Mouse (Mus musculus): ENCODE measurements around the gene Hfe2. TPM values are rescaled to one million over a fixed set of nuclear protein-coding genes. Genes with fewer than 3 reads are reported as not detected.

The Hfe2 gene
- polyA plus RNA-seq, 2 experiments: 3.8 to 4.3 TPM

DNA sequence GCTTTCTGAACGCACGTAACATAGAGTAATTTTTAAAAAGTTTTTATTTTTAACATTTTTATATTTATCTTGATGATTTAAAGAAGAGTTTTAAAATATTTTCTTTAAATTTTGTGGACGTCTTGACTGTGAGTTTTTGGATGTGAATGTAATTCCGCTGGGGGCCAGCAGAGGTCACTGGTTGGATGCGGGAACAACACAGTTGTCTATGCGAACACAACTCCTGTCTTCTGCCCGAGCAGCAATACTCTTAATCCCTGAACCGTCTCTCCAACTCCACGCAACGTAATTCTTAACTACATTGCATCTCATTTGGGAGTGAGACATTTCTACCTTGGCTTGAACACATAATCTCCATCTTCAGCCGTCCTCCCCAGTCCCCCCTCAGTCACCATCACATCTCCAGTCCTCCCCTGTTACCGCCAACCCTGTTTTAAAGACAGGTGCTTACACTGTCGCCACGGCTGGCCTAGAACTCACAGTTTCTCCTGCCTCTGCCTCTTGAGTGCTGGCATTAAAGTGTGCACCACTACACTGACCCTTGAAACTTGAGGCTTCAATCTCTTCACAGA, 22.5 kb downstream of the Hfe2 start:
- Histone ChIP-seq H3K4me2 (ENCODE audit: low read depth) (peak overlapping the region; percentile 31; the same call in 1 of the 2 replicates), H3K27me3 (ENCODE audit: control insufficient read depth, insufficient read depth, low read length) (no peaks in the 10 kb centered on the region; the same call in 1 of the 2 replicates), H3K36me3 (replicated peaks; ENCODE audit: control insufficient read depth, insufficient read depth, low read depth) (no peaks in the 10 kb centered on the region), H3K27ac (no peak overlapping the region), H3K4me3 (ENCODE audit: insufficient read depth in 1 of 2, low read depth in 2 of 2, low read length in 2 of 2) (no peak overlapping the region), H3K9me3 (ENCODE audit: control insufficient read depth, low read length) (no peaks in the 10 kb centered on the region), H3K4me1 (replicated peaks; ENCODE audit: control insufficient read depth in 2 of 2, insufficient read depth in 2 of 2, low read length in 1 of 2) (no peaks in the 10 kb centered on the region; a peak in 1 of 4 replicates), H3K9ac (replicated peaks) (no peak overlapping the region)
- ATAC-seq (ENCODE audit: insufficient read depth) (0 out of 2 replicates have a peak, but pooled peaks have one; percentile 21), DNase-seq (ENCODE audit: low read depth in 3 of 3, low spot score in 3 of 3) (no peak)
- WGBS (ENCODE audit: insufficient replicate concordance): 11% methylated on average over 14 of the region's 14 CpGs
- TF ChIP-seq EP300 (IDR thresholded peaks at IDR 0.05; ENCODE audit: low read depth) (no peak), CTCF (IDR thresholded peaks at IDR 0.05; ENCODE audit: low read depth) (peak; percentile 86)

GRCm38 (mm10) chr3:96548824-96549223, 23.9 kb downstream of the Hfe2 start:
- Histone ChIP-seq H3K27me3 (ENCODE audit: control insufficient read depth, insufficient read depth, low read length) (no peaks in the 10 kb centered on the region; the same call in 1 of the 2 replicates), H3K9me3 (ENCODE audit: control insufficient read depth, low read length) (no peaks in the 10 kb centered on the region), H3K4me1 (replicated peaks; ENCODE audit: control insufficient read depth in 2 of 2, insufficient read depth in 2 of 2, low read length in 1 of 2) (no peaks in the 10 kb centered on the region; a peak in 1 of 4 replicates), H3K4me2 (ENCODE audit: low read depth) (no peak overlapping the region), H3K9ac (replicated peaks) (no peak overlapping the region), H3K4me3 (ENCODE audit: insufficient read depth in 1 of 2, low read depth in 2 of 2, low read length in 2 of 2) (no peak overlapping the region), H3K27ac (no peak overlapping the region), H3K36me3 (replicated peaks; ENCODE audit: control insufficient read depth, insufficient read depth, low read depth) (no peaks in the 10 kb centered on the region)
- WGBS (ENCODE audit: insufficient replicate concordance): 74% methylated on average over 7 of the region's 7 CpGs
- no peak for DNase-seq (ENCODE audit: low read depth in 3 of 3, low spot score in 3 of 3)
- TF ChIP-seq CTCF (IDR thresholded peaks at IDR 0.05; ENCODE audit: low read depth) (no peak), EP300 (IDR thresholded peaks at IDR 0.05; ENCODE audit: low read depth) (no peak)
- ATAC-seq (ENCODE audit: insufficient read depth): no peak

DNA sequence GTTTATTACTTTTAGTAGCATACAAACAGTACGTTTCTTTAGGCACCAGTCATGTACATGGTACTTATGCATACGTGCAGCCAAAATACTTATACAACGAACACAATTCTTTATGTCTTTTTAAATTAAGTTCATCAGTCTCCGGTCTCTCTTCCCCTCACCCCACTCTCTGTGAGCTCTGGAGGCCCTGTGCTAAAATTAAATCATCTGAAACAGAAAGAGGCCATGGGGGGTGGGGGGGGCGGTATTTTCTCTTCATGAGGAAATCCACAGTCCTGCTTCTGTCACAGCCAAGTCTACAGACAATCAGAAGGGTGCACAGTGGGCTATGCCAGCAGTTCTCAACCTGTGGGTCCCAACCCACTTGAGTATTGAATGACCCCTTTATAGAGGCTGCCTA, 24.4 kb downstream of the Hfe2 start:
- Histone ChIP-seq H3K27me3 (ENCODE audit: control insufficient read depth, insufficient read depth, low read length) (no peaks in the 10 kb centered on the region), H3K4me1 (replicated peaks; ENCODE audit: control insufficient read depth in 2 of 2, insufficient read depth in 2 of 2, low read length in 1 of 2) (no peaks in the 10 kb centered on the region; a peak in 1 of 4 replicates), H3K4me2 (ENCODE audit: low read depth) (no peak overlapping the region), H3K9me3 (ENCODE audit: control insufficient read depth, low read length) (no peaks in the 10 kb centered on the region), H3K9ac (replicated peaks) (no peak overlapping the region), H3K27ac (no peak overlapping the region), H3K36me3 (replicated peaks; ENCODE audit: control insufficient read depth, insufficient read depth, low read depth) (no peaks in the 10 kb centered on the region), H3K4me3 (ENCODE audit: insufficient read depth in 1 of 2, low read depth in 2 of 2, low read length in 2 of 2) (no peak overlapping the region)
- DNase-seq (ENCODE audit: low read depth in 3 of 3, low spot score in 3 of 3): no peak
- TF ChIP-seq EP300 (IDR thresholded peaks at IDR 0.05; ENCODE audit: low read depth) (no peak), CTCF (IDR thresholded peaks at IDR 0.05; ENCODE audit: low read depth) (no peak)
- no peak for ATAC-seq (ENCODE audit: insufficient read depth)
- 54% methylated on average over 5 of the region's 5 CpGs for WGBS (ENCODE audit: insufficient replicate concordance)

GRCm38 (mm10) chr3:96551203-96551602, 26.2 kb downstream of the Hfe2 start:
- no peak overlapping the region for H3K27ac ChIP-seq

DNA sequence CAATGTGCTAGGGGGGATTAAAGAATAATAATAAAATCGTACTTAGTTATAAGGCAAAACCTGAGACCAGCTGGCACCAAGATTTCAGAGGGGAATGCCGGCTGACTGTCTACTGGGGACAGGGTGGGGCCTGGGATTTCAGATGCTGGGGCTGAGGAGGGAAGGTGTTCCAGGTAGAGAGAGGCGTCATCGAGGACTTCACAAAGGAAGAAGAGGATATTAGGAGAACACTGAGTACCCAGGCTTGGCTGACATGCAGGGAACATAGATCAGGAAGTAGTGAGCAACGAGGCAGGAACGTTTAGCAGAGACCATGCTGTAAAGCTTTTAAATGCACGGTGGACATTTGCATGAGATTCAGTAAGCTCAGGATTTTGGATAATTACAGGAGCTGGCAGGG, 26.9 kb downstream of the Hfe2 start:
- Histone ChIP-seq H3K9me3 (ENCODE audit: control insufficient read depth, low read length) (no peaks in the 10 kb centered on the region), H3K4me2 (ENCODE audit: low read depth) (no peak overlapping the region), H3K36me3 (replicated peaks; ENCODE audit: control insufficient read depth, insufficient read depth, low read depth) (no peaks in the 10 kb centered on the region), H3K4me3 (ENCODE audit: insufficient read depth in 1 of 2, low read depth in 2 of 2, low read length in 2 of 2) (no peak overlapping the region), H3K27ac (no peak overlapping the region), H3K9ac (replicated peaks) (no peak overlapping the region), H3K4me1 (replicated peaks; ENCODE audit: control insufficient read depth in 2 of 2, insufficient read depth in 2 of 2, low read length in 1 of 2) (peaks cover 0 to 1% of the 10 kb centered on the region in 2 experiments; a peak in 3 of 4 replicates), H3K27me3 (ENCODE audit: control insufficient read depth, insufficient read depth, low read length) (no peaks in the 10 kb centered on the region)
- WGBS (ENCODE audit: insufficient replicate concordance): 54% methylated on average over 7 of the region's 7 CpGs
- ATAC-seq (ENCODE audit: insufficient read depth): no peak
- TF ChIP-seq CTCF (IDR thresholded peaks at IDR 0.05; ENCODE audit: low read depth) (no peak), EP300 (IDR thresholded peaks at IDR 0.05; ENCODE audit: low read depth) (no peak)
- DNase-seq (ENCODE audit: low read depth in 3 of 3, low spot score in 3 of 3): no peak

More at GRCm38 (mm10) chr3:96551203-96551602, 26.2 kb downstream of the Hfe2 start:
- WGBS (ENCODE audit: insufficient replicate concordance): 9% methylated on average over 8 of the region's 8 CpGs
- DNase-seq (ENCODE audit: low read depth in 3 of 3, low spot score in 3 of 3) (peak in 1 of 3 experiments; percentile 68), ATAC-seq (ENCODE audit: insufficient read depth) (no peak)
- peak; percentile 43; the same call in 1 of the 2 replicates for TF ChIP-seq CTCF (IDR thresholded peaks at IDR 0.05; ENCODE audit: low read depth)
- TF ChIP-seq EP300 (IDR thresholded peaks at IDR 0.05; ENCODE audit: low read depth): no peak
- Histone ChIP-seq H3K4me1 (replicated peaks; ENCODE audit: control insufficient read depth in 2 of 2, insufficient read depth in 2 of 2, low read length in 1 of 2) (no peaks in the 10 kb centered on the region; a peak in 3 of 4 replicates), H3K27me3 (ENCODE audit: control insufficient read depth, insufficient read depth, low read length) (no peaks in the 10 kb centered on the region), H3K4me2 (ENCODE audit: low read depth) (no peak overlapping the region), H3K9me3 (ENCODE audit: control insufficient read depth, low read length) (no peaks in the 10 kb centered on the region), H3K36me3 (replicated peaks; ENCODE audit: control insufficient read depth, insufficient read depth, low read depth) (no peaks in the 10 kb centered on the region), H3K9ac (replicated peaks) (no peak overlapping the region), H3K4me3 (ENCODE audit: insufficient read depth in 1 of 2, low read depth in 2 of 2, low read length in 2 of 2) (no peak overlapping the region)

Measured in liver, embryonic 14.5 days (tissue).